Mouse (Mus musculus) MEL-GATA-1-ER (cell line): ENCODE results near the gene Ppp2r5c.

ENCODE experiments used
- DNase-seq: peaks from one replicate; pipeline ENCODE4 v3.0.0-alpha.2; 2012; ENCODE audit warnings: low read depth; ENCODE audit errors: extremely low read depth

The Ppp2r5c gene

GRCm38 (mm10) chr12:110608460-110609152 is 161.7 kb downstream of the Ppp2r5c start:
- DNase-seq: no peak

DNA sequence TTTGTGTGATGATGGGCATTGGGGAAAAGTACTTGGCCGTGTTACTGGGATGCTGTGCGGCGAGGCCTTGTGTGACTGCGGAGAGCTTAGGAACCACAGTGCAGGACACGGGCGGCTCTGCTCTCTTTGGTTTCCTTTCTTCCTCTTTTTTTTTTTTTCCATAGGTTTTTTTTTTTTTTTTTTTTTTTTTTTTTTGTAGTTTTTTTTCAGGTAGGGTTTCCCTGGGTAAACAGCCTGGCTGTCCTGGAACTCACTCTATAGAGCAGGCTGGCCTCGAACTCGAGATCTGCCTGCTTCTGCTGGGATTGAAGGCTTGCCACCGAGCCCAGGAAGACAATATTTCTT is 162.2 kb downstream of the Ppp2r5c start:
- no peak for DNase-seq

DNA sequence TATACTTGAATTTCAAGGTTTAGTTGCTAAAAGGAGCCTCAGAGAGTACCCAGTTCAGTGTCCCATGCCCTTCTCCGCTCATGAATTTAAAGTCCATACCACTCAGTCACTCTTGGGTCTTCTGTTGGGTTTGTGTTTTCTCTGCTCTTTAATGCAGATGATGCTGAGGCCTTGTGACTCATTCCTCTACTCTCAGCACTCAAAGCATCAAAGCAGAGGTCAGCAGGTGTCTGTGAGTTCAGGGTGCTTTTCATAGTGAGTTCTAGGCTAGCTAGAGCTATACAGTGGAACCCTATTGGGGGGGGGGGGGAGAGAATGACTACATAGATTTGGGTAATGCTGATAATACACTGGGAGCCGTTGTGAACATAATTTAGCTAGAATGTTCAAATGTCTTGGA is 163.8 kb downstream of the Ppp2r5c start:
- no peak for DNase-seq

DNA sequence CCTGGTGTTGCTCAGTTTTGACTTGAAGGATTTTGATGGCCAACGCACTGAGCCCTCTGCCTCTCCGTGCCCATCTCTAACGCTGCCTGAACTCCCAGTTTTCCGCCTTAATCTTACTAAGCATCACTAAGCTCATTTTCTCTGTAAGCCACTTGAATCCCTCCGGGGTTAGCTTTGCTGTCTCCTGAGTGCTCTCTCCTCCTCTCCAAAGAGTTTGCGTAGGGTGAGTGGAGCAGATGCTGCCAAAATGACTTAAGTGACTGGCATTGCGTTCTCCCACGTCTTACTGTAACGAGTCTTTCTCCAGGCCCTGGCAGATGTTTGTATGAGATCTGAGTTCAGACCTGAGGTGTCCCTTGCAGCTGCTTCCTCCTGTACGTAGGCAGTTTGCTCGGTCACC is 183.1 kb downstream of the Ppp2r5c start:
- DNase-seq: no peak
